Mouse (Mus musculus) erythroblast, adult 5-6 weeks (primary cell): ENCODE measurements around the gene Galntl6. TPM values are rescaled to one million over a fixed set of nuclear protein-coding genes. Genes with fewer than 3 reads are reported as not detected.

Experiments used
- ATAC-seq: replicated peaks from 2 replicates; pipeline ENCODE4 v1.8.0; 2016; ENCODE audit warnings: moderate number of reproducible peaks, mild to moderate bottlenecking, moderate TSS enrichment, inconsistent platforms; ENCODE audit not compliant: poor library complexity, low FRiP score, severe bottlenecking
- total RNA-seq, 2 experiments: library from RNA; stranded (forward) in 1 of 2; stranded (reverse) in 1 of 2; fragments of 150-400 nt in 1 of 2; fragments of 200-764, 138-1000 nt in 1 of 2; gene quantifications; 2 replicates each; pipeline versions ENCODE4 v1.2.3 to v1.2.4; 2015 to 2017; ENCODE audit warnings: low replicate concordance in 2 of 2

Gene Galntl6
- total RNA-seq (2015; ENCODE audit: low replicate concordance): not detected in 2 replicates
- not detected in 2 replicates for total RNA-seq (2017; ENCODE audit: low replicate concordance)

GRCm38 (mm10) chr8:58912196-58912839 lies at the start of gene Galntl6:
TSS of gene Galntl6 (minus strand) at chr8:58912640.
- ATAC-seq: no peak

- ATAC-seq: no peak
Measured at GRCm38 (mm10) chr8:58957195-58957739, 44.8 kb upstream of the Galntl6 start.

GRCm38 (mm10) chr8:58943773-58944172 lies 31.3 kb upstream of the Galntl6 start:
- no peak for ATAC-seq

GRCm38 (mm10) chr8:58931066-58931465 lies 18.6 kb upstream of the Galntl6 start:
- no peak for ATAC-seq

- no peak for ATAC-seq
Measured at GRCm38 (mm10) chr8:58915142-58915541, 2.7 kb upstream of the Galntl6 start.

- no peak for ATAC-seq
Measured at GRCm38 (mm10) chr8:58913640-58913968, 1.2 kb upstream of the Galntl6 start.

- ATAC-seq: no peak
Measured at GRCm38 (mm10) chr8:58912840-58913639, 600 bp upstream of the Galntl6 start.

GRCm38 (mm10) chr8:58911677-58912076 lies 763 bp downstream of the Galntl6 start, which contains the start of gene BC030500:
TSS of gene BC030500 (plus strand) at chr8:58911755.
- ATAC-seq: no peak

GRCm38 (mm10) chr8:58904465-58904864 lies 8.0 kb downstream of the Galntl6 start:
- ATAC-seq: no peak

GRCm38 (mm10) chr8:58895960-58896359 lies 16.5 kb downstream of the Galntl6 start:
- ATAC-seq: no peak

- ATAC-seq: no peak
Measured at GRCm38 (mm10) chr8:58890591-58890990, 21.8 kb downstream of the Galntl6 start.

GRCm38 (mm10) chr8:58886405-58886804 lies 26.0 kb downstream of the Galntl6 start:
- no peak for ATAC-seq

- ATAC-seq: no peak
Measured at GRCm38 (mm10) chr8:58824347-58824746, 88.1 kb downstream of the Galntl6 start.

- no peak for ATAC-seq
Measured at GRCm38 (mm10) chr8:58805190-58805589, 107.2 kb downstream of the Galntl6 start.

- ATAC-seq: no peak
Measured at GRCm38 (mm10) chr8:58801847-58802246, 110.6 kb downstream of the Galntl6 start.

- no peak for ATAC-seq
Measured at GRCm38 (mm10) chr8:58753769-58754168, 158.7 kb downstream of the Galntl6 start.

- ATAC-seq: no peak
Measured at GRCm38 (mm10) chr8:58737963-58738362, 174.5 kb downstream of the Galntl6 start.

GRCm38 (mm10) chr8:58691761-58692160 lies 220.7 kb downstream of the Galntl6 start:
- no peak for ATAC-seq

GRCm38 (mm10) chr8:58677847-58678450 lies 234.5 kb downstream of the Galntl6 start:
- ATAC-seq: no peak

GRCm38 (mm10) chr8:58669075-58669474 lies 243.4 kb downstream of the Galntl6 start:
- ATAC-seq: no peak
